Mouse (Mus musculus) limb, embryonic 15.5 days (tissue): ENCODE measurements around the gene Gm21970. TPM values are rescaled to one million over a fixed set of nuclear protein-coding genes. Genes with fewer than 3 reads are reported as not detected.

ENCODE experiments used
- ATAC-seq: fragments of 200-750 bp; cut with Nextera tagmentation; 2 replicates; pipeline ENCODE4 v1.8.0; 2017; ENCODE audit warnings: low read depth, moderate TSS enrichment; ENCODE audit not compliant: insufficient number of reproducible peaks, low FRiP score, low TSS enrichment
- H3K27ac ChIP-seq: fragments of 300-500 bp; sonication (generic); 2 replicates; pipeline ENCODE4 v1.5.1; 2015; ENCODE audit warnings: moderate library complexity, mild to moderate bottlenecking, inconsistent platforms
- H3K27me3 ChIP-seq: fragments of 300-500 bp; sonication (generic); 2 replicates; pipeline ENCODE4 v1.6.1; 2015; ENCODE audit warnings: inconsistent platforms
- H3K36me3 ChIP-seq: fragments of 300-500 bp; sonication (generic); 2 replicates; pipeline ENCODE4 v1.6.1; 2015; ENCODE audit warnings: inconsistent platforms
- H3K4me1 ChIP-seq: fragments of 300-500 bp; sonication (generic); 2 replicates; pipeline ENCODE4 v1.6.1; 2015; ENCODE audit warnings: inconsistent platforms
- H3K4me2 ChIP-seq: fragments of 300-500 bp; sonication (generic); 2 replicates; pipeline ENCODE4 v1.6.1; 2015; ENCODE audit warnings: mild to moderate bottlenecking, inconsistent platforms
- H3K4me3 ChIP-seq: fragments of 300-500 bp; sonication (generic); 2 replicates; pipeline ENCODE4 v1.5.1; 2015; ENCODE audit warnings: mild to moderate bottlenecking, inconsistent platforms
- H3K9ac ChIP-seq: fragments of 300-500 bp; sonication (generic); 2 replicates; pipeline ENCODE4 v1.6.1; 2015; ENCODE audit warnings: inconsistent platforms
- H3K9me3 ChIP-seq: fragments of 300-500 bp; sonication (generic); 2 replicates; pipeline ENCODE4 v1.6.1; 2016; ENCODE audit warnings: inconsistent platforms
- WGBS: fragments of 180-500 bp; shearing (Covaris S2); methylation state at CpG from one replicate; pipeline ENCODE4 v1.1.7; 2015; 5-methylcytosine and 5-hydroxymethylcytosine counted together
- polyA plus RNA-seq: library from polyadenylated mRNA; unstranded; fragments of >200 nt; fragmentation: Nextera tagmentation; extraction: Ambion mirVana; gene quantifications from 2 replicates; pipeline ENCODE4 v1.2.1, GENCODE M21; 2015

Gm21970 gene
- polyA plus RNA-seq, 1 experiment from 2014 or later = not detected

DNA sequence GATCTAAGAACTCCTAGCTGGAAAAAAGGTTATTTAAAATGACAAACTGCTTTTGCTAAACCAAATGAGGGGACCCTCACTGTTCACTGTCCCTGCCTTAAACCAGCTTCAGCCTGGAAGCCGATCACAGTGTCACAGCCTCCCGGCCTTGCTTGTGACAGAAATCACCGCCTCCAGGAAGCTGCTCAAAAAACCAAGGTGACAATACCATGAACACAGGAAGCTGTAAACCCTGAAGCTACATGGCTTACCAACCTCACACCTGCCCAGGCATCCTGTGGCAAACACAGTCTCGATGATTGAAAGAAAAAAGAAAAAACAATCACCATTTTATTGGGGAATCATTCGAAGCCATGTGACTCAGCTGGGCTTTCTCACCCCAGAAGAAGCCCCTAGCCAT is 54.0 kb downstream of the Gm21970 start:
- Histone ChIP-seq H3K4me2 (no peak overlapping the region), H3K4me1 (peaks cover 8% of the 10 kb centered on the region; the same call in 1 of the 2 replicates), H3K9ac (no peak overlapping the region), H3K27me3 (no peaks in the 10 kb centered on the region), H3K27ac (no peak overlapping the region), H3K36me3 (no peaks in the 10 kb centered on the region), H3K9me3 (no peaks in the 10 kb centered on the region), H3K4me3 (no peak overlapping the region)
- WGBS = 56% methylated on average over 5 of the region's 5 CpGs
- ATAC-seq = no peak

DNA sequence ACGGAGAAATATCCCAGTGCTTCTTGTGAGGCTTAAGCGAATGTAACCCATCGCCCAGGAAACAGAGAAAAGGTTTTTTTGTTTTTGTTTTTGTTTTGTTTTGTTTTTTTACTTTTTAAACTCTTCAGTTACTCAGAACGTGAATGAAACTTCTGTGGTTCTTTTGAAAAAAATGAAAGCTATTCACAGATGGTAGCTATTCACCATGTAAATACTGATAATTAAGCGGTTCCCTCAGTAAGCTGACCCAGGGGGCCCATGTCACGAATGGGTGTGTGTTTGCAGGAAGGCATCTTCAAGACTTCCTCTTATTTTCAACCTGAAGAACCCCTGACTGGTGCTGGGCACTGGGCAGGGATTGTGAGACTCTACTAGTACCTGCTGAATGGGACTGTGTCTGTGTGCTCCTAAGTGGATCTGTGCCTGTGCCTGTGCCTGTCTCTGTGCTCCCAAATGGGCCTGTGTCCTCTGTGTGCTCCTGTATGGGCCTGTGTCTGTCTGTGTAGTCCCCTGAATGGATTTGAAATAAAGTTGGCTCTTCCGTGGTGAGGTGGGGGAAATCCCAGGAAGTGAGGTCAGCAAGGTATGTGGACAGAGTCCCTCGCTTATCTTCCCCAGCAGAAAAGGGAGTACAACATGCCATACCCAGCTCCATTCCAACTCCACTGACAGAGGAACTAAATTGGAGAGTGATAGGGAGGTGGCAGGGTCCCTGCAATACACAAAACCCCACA is 55.4 kb downstream of the Gm21970 start:
- Histone ChIP-seq H3K36me3 (no peaks in the 10 kb centered on the region), H3K9me3 (no peaks in the 10 kb centered on the region), H3K4me3 (no peak overlapping the region), H3K27me3 (no peaks in the 10 kb centered on the region), H3K9ac (no peak overlapping the region), H3K4me1 (peaks cover 8% of the 10 kb centered on the region; the same call in 1 of the 2 replicates), H3K27ac (no peak overlapping the region), H3K4me2 (no peak overlapping the region)
- WGBS = 71% methylated on average over 8 of the region's 8 CpGs
- ATAC-seq = no peak

GRCm38 (mm10) chr16:91447512-91447900 is 56.0 kb downstream of the Gm21970 start:
- WGBS = 69% methylated on average over 6 of the region's 6 CpGs
- no peak overlapping the region for H3K9ac ChIP-seq
- no peak for ATAC-seq
- H3K4me1 ChIP-seq = peaks cover 13% of the 10 kb centered on the region; the same call in 1 of the 2 replicates
- no peak overlapping the region for H3K4me2 ChIP-seq
- H3K27ac ChIP-seq = no peak overlapping the region
- H3K36me3 ChIP-seq = no peaks in the 10 kb centered on the region
- H3K4me3 ChIP-seq = no peak overlapping the region
- no peaks in the 10 kb centered on the region for H3K27me3 ChIP-seq
- no peaks in the 10 kb centered on the region for H3K9me3 ChIP-seq

DNA sequence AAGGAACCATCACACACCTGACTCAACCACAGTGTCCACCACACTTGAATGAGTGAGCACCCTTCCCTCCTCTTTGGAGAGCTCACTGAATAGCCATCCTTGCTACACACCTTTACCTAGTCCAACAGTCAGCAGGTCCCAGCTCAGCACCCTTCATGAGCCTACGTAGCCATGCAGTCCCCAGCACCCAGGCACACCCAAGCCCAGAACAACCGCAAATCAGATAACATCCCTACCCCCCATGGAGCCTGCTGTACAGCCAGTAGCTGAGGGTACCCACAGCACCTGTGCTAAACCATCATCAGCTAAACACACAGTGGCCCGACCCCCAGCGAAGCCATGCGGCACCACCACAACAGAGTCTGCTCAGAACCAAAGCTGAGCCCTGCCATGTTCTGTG is 56.6 kb downstream of the Gm21970 start:
- peak; percentile 35; the same call in 1 of the 2 replicates for ATAC-seq
- H3K4me3 ChIP-seq = no peak overlapping the region
- peaks cover 9% of the 10 kb centered on the region; the same call in 1 of the 2 replicates for H3K4me1 ChIP-seq
- no peaks in the 10 kb centered on the region for H3K27me3 ChIP-seq
- no peaks in the 10 kb centered on the region for H3K36me3 ChIP-seq
- H3K4me2 ChIP-seq = no peak overlapping the region
- no peak overlapping the region for H3K27ac ChIP-seq
- H3K9ac ChIP-seq = no peak overlapping the region
- 92% methylated on average over 5 of the region's 5 CpGs for WGBS
- no peaks in the 10 kb centered on the region for H3K9me3 ChIP-seq

- Histone ChIP-seq H3K27me3 (no peaks in the 10 kb centered on the region), H3K27ac (no peak overlapping the region), H3K9ac (no peak overlapping the region), H3K4me1 (peaks cover 6% of the 10 kb centered on the region; the same call in 1 of the 2 replicates), H3K4me2 (no peak overlapping the region), H3K9me3 (no peaks in the 10 kb centered on the region), H3K4me3 (no peak overlapping the region), H3K36me3 (no peaks in the 10 kb centered on the region)
- ATAC-seq = no peak
- WGBS = 82% methylated on average over 7 of the region's 7 CpGs
Measured at GRCm38 (mm10) chr16:91448895-91449294, 57.4 kb downstream of the Gm21970 start.

- Histone ChIP-seq H3K27me3 (no peaks in the 10 kb centered on the region), H3K4me2 (no peak overlapping the region), H3K36me3 (no peaks in the 10 kb centered on the region), H3K9me3 (no peaks in the 10 kb centered on the region), H3K9ac (no peak overlapping the region), H3K27ac (no peak overlapping the region), H3K4me3 (no peak overlapping the region), H3K4me1 (peaks cover 6% of the 10 kb centered on the region; the same call in 1 of the 2 replicates)
- 84% methylated on average over 12 of the region's 12 CpGs for WGBS
- no peak for ATAC-seq
Measured at GRCm38 (mm10) chr16:91450137-91451064, 58.9 kb downstream of the Gm21970 start.

DNA sequence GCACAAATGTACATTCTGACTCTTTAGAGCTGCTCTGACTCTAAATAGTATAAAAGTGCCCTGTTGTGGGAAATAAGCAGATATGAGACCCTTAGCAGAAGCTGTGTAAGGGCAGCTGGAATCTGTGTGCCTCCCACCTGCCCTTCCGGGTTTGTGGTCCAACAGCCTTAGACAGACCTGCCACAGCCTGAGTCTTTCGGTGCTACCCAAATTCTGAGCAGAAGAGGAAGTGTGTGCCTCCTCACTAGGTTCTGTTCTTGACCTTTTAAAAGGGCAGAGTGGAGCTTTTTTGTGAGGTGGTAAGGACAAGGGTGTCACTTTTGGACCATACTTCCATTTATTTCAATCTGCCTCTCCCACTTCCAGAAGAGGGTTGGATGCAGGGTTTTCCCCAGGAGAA is 60.4 kb downstream of the Gm21970 start:
- Histone ChIP-seq H3K36me3 (no peaks in the 10 kb centered on the region), H3K4me3 (no peak overlapping the region), H3K4me1 (peaks cover 6% of the 10 kb centered on the region; the same call in 1 of the 2 replicates), H3K4me2 (no peak overlapping the region), H3K9ac (no peak overlapping the region), H3K9me3 (no peaks in the 10 kb centered on the region), H3K27ac (peak overlapping the region; percentile 30), H3K27me3 (no peaks in the 10 kb centered on the region)
- 76% methylated on average over 2 of the region's 2 CpGs for WGBS
- ATAC-seq = no peak

DNA sequence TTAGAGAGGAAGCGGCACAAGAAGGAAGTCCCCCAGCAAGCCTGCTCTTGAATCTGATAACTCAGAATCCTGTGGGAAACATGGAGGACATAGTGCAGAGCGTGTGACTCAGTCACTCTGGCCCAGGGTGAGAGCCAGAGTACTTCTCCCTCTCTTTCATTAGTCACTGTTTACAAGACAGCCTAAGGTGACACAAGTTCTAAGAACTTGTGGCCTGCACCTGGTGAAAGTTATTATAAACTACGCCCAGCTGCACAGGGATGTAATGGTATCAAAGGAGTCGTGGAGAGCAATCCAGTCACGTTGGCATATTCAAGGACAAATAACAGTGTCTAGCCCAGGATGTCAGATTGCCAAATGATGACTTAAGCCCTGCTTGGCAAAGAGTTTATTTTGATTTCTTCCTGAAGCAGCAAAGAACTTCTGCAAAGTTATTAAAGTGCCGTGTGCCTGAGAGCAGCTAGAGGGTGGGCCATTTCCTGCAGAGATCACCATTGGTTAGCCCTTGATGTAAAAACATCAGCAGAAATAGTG is 60.9 kb downstream of the Gm21970 start:
- H3K27me3 ChIP-seq = no peaks in the 10 kb centered on the region
- no peak overlapping the region for H3K4me2 ChIP-seq
- H3K4me3 ChIP-seq = no peak overlapping the region
- H3K4me1 ChIP-seq = peaks cover 6% of the 10 kb centered on the region; the same call in 1 of the 2 replicates
- H3K9ac ChIP-seq = no peak overlapping the region
- no peaks in the 10 kb centered on the region for H3K9me3 ChIP-seq
- 36% methylated on average over 6 of the region's 6 CpGs for WGBS
- H3K36me3 ChIP-seq = no peaks in the 10 kb centered on the region
- H3K27ac ChIP-seq = peak overlapping the region; percentile 30; the same call in 1 of the 2 replicates
- no peak for ATAC-seq

- Histone ChIP-seq H3K27ac (no peak overlapping the region), H3K27me3 (no peaks in the 10 kb centered on the region), H3K9ac (no peak overlapping the region), H3K36me3 (no peaks in the 10 kb centered on the region), H3K4me2 (no peak overlapping the region), H3K4me1 (peaks cover 6% of the 10 kb centered on the region; the same call in 1 of the 2 replicates), H3K4me3 (no peak overlapping the region), H3K9me3 (no peaks in the 10 kb centered on the region)
- 63% methylated on average over 4 of the region's 4 CpGs for WGBS
- no peak for ATAC-seq
Measured at GRCm38 (mm10) chr16:91455868-91456267, 64.3 kb downstream of the Gm21970 start.

GRCm38 (mm10) chr16:91458301-91458746 is 66.8 kb downstream of the Gm21970 start:
- Histone ChIP-seq H3K9ac (no peak overlapping the region), H3K9me3 (no peaks in the 10 kb centered on the region), H3K4me3 (no peak overlapping the region), H3K4me1 (no peaks in the 10 kb centered on the region), H3K27ac (no peak overlapping the region), H3K36me3 (no peaks in the 10 kb centered on the region), H3K27me3 (no peaks in the 10 kb centered on the region), H3K4me2 (no peak overlapping the region)
- ATAC-seq = no peak
- WGBS = 77% methylated on average over 21 of the region's 21 CpGs

- Histone ChIP-seq H3K4me3 (no peak overlapping the region), H3K4me1 (no peaks in the 10 kb centered on the region), H3K36me3 (no peaks in the 10 kb centered on the region), H3K27ac (no peak overlapping the region), H3K4me2 (no peak overlapping the region), H3K9ac (no peak overlapping the region), H3K9me3 (no peaks in the 10 kb centered on the region), H3K27me3 (no peaks in the 10 kb centered on the region)
- 59% methylated on average over 5 of the region's 5 CpGs for WGBS
- ATAC-seq = no peak
Measured at GRCm38 (mm10) chr16:91458976-91459375, 67.5 kb downstream of the Gm21970 start.
